Mouse (Mus musculus) cerebellum, postnatal 10 days (tissue): ENCODE results near the gene Srp9.
A peak's percentile ranks its signal among the peaks of the same experiment; 100 is the strongest.

Experiments used
- DNase-seq, 2 experiments: peaks; one replicate each; pipeline ENCODE4 v3.0.0; 2021; ENCODE audit warnings: mixed read lengths in 2 of 2

Gene Srp9

DNA sequence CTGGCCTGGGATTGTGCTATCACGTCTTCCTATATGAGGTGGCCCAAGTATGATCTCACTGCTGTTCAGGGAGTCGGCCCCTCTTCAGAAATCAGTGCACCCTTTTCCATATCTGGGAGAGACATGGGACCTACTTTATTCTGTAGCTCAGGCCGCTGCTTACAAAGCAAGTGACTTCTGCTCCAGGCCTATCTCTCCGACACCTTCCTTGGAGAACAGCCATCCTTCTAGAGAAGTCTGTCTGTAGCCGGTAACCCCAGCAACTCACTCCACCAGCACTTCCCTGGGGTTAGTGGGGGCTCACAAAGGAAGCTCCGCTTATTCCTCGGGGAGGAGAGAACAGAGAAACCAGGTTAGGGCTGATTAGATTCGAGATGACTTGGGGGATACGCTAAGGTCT, 17.3 kb upstream of the Srp9 start:
- no peak for DNase-seq

DNA sequence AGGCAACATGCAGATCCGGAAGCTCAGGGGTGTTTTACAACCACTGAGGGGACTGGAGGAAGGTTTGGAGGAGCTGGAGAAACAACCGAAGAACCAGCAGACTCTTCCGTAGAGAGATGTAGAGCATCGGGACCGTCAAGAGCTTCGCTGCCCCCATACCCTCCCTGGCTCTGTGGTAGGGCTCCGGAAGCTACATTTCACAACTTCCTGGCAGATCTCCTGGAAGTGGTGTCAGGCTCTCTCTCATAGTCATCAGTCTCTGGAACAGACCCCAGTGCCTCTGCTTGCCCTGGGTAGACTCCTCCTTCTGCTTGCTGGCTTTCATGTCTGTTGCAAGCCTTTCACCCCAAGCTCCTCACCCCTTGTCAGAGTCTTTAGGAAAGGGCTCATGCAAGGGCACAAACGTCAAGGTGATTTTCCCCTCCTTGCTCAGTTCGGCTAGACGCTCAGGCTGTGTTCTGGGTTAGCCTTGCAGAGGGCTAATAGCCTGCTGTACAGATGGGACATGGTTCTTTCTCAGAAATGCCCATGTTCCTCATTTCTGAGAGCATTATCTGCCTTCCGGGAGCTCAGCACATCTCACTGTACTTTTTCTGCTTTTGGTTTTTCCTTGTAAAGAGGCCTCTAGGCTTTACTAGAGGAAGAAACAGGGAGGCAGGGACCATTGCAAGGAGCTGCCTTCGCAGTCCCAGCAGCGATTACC, 16.0 kb upstream of the Srp9 start:
- DNase-seq: no peak

DNA sequence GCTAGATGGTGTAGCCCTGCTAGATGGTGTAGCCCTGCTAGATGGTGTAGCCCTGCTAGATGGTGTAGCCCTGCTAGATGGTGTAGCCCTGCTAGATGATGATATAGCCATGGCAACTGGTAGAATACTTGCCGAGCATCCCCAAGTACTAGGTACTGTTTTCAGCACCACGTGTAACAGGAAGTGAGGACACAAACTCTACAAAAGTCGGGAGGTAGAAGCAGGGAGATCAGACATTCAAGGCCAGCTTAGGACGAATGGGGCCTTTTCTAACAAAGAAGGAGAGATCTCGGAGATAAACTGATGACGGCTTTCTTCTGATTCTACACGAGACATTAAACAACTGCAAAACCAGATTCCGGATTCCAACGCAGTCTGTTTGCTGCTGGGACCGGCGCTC, 14.4 kb upstream of the Srp9 start:
- no peak for DNase-seq

DNA sequence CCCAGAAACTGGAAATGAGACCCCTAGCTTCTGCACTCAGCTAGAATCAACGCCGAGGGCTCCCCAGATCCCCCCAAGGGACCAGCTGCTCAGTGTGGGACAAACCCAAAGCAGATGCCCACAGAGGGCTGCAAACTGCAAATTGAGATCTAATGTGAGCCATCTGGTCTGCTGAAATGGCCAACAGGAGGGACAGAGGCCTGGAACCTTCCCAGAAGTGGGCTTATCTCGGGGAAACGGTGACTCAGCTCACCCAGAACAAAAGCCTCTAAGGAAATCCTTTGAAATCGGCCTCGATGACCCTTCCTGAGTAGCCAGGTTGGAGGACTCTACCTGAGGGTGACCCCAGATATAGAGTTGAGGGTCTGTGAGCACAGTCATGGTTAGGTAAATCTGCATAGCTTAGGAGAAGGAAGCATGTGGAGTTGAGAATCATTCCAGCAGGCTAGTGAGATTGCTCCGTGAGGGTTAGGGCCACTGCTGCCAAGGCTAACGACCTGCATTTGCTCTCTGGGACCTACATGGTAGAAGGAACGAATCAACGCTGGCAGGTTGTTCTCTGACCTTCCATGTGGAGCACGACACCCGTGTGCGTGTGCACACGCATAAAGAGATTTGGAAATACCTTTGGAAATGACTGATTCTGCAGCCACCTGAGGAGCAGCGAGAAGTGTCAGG, 13.7 kb upstream of the Srp9 start:
- peak; percentile 90 to 91 for DNase-seq

DNA sequence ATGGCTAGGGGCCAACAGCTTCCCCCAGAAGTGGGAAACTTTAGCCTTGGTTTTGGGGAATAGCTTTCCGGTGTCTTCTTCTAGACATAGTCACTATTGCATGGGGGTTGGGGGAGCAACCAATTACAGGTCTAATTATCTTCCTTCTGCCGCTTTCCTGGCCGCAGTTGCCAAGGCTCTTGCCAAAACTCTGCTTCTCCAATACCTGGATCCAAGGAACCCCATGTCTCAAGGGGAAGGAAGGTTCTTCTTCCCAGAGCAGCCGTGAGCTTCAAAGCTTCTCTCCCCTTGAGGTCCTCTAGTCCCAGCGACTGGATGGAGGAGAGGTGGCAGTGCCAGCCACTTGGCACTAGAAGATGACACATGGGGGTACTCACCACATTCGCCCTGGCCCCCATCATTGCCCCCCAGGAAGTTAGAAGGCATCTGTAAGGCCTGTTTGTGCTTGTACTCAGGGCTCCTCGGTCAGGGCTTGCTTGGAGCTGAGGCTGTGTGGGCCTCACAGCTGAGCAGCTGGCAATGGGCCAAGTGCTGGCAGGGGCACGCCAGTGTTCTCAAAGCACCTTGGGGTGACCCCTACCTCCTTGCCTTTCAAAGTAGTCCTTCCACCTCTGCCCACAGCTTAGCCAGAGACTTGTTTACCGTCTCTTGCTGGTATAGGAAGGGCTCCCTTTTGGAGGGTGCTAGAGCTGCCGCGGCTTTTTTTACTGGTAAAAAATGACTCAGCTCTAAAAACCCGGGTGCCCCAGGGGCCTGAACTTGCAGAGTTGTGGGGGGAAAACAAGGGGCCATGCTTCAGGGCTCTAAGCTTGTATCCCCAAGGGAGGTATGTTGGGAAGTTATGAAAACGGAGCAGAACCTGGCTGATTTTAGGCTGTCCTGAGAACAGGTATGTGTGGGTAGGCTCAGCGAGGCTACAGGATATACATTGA, 12.9 kb upstream of the Srp9 start:
- peak; percentile 84 to 86 for DNase-seq

DNA sequence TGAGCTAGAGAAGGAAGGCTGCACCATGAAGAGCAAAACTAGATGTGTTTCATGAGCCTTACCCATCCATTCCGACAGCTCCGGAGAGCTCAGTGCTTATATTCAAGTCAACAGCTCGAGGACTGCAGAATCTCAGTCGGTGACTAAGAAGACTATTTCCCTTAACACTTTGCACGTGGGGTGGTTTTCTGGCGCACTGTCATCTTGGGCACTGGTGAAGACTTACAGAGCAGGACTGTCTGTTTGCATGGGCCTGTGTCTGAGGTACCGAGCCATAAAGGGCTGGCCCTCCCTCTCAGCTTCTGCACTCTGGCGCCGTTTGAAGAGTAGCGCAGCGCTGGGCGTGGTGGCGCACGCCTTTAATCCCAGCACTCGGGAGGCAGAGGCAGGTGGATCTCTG, 12.2 kb upstream of the Srp9 start:
- DNase-seq: no peak

DNA sequence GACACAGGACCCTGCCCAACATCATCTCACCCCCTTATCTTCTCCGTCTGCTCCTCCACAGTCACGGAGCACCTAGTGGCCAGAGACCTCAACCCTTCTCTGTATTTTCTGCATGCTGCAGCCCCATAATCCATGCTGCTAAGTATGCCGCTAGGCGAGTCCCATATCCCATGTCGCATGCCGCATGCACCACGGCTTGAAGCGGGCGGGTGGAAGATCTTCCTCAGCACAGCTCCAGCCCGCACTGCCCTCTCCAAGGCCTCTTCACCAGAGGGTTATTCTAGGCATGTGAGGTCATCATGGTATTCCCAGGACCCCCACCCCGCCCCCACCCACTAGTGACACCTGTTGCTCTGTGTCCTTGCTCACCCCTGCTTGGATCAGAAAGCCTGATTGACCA, 11.4 kb upstream of the Srp9 start:
- no peak for DNase-seq

DNA sequence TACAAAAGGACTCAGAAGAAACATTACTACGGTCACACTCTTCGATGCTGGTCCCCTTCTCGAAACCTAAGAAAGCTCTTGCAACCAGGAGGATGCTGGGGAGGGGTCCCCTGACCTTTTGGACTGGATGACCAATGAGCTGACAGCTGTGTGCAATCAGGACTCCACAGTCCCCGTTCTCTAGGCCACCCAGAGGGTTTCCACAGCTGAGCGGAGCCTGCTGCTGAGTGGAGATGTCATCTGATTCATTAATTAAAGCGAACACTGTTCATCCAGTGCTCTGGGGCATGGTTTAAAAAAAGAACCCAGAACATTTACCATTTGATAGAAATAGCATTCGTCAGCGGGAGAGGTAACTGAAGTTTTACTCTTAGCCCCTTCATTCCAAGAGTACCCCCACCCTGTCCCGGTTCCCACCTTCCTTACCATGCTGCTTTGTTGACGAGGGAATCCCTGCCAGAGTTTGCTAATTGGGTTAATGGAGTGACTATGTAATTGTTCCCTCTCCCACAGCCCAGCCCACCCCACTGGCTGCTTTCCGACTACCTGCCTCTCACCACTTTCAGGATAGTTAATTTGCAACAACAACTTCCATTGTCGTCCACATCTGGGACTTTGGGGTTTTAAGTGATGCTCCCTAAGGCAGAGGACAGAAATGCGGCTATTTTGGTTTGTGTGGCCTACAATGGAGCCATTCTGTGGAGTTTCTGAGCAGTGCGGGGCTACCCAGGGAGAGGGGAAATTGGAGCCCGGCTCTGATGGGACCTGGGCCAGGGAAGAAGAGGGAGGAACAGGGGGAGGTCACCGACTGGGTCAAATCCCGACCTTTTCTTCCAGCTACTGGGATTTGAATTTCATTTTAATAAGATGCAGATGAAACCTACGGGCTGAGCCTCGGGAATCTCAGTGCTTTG, 10.7 kb upstream of the Srp9 start:
- DNase-seq: peak; percentile 36 to 44

DNA sequence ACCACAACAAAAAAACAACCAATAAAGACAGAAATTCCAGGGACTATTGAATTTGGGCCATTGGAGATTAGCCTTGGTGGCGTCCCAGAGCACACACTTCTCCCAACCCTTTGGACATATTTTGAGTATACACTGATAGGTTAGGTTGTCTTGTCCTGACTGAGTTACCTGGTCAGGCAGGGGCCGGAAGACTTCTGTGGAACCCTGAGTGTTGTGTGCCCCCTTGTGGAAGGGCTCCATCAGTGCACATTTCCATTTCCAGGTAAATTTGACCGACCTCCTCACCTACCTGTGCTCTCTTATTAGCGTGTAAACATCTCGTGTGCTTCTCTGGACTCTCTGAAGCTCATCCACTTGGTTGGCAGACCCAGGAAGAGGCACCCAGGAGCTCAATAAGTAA, 9.3 kb upstream of the Srp9 start:
- DNase-seq: peak; percentile 76

DNA sequence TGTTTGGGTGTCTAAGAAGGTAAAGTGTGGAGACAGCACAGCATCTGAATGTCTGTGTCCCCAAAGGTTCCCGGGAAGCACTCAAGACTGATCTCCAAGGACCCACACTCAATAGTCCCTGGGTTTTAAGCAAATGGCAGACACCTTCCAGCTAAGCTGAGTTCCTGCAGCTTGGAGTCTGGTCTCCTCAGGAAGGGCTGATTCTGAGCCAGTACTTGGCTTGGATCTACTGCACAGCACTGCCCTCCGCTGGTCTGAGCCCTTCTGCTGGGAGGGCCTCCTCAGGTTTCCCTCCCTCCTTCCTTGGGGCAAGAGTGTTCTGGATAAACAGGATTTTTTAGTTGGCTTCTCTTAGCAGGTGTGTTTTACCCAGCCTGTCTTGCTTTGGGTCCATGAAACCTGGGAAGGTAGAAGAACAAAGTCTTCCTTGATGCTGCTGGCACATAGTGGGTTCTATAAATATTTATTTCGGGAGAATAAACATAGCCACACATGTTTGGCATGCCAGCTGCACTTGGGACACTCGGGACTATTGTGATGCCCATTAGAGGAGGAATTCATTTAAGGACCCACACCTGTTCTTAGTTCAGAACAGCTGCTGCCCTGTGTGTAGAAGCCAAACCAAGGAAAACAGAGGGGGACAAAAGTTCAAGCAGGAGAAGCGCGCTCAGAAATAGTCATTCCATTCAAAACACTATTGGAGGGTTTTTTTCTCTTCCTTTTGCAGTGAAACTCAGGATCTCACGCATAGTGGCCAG, 8.7 kb upstream of the Srp9 start:
- DNase-seq: peak; percentile 84 to 86

DNA sequence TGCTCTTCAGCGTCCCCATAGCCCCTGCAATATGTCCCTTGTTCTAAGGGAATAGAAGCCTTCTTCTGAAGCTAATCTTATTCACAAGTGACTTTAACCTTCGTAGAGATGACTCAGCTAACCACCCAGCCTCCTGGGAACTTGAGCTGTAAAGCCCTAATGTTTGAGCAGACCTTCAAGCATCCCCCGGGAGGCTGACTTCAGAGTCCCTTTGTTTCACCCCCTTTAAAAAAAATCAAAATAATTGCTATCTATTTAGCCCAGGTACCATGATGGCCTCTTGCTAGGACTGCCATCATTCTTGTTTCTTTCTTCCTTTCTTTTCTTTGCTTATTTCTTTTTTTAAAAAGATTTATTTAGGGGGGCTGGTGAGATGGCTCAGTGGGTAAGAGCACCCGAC, 2.1 kb upstream of the Srp9 start:
- no peak for DNase-seq

DNA sequence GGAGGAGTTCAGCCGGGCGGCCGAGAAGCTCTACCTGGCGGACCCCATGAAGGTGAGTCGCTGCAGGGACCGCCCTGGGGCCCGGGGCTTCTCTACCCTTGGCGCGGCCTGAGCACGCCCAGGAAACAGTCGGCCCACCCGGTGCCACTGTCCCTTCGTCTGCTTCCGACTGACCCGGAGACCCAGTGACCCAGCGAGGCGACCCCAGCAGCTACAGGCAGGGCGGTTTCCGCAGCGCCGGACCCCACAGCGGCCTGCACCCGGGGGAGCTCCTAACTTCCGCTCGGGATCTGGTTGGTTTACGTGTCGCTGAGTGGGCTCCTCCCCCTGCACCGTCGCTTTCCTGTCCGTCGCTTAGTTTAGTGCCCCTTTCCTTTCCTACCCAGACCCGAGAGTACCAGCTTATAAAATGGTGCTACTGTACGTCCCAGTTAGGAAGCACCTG, 409 bp downstream of the Srp9 start:
- peak; percentile 93 for DNase-seq

DNA sequence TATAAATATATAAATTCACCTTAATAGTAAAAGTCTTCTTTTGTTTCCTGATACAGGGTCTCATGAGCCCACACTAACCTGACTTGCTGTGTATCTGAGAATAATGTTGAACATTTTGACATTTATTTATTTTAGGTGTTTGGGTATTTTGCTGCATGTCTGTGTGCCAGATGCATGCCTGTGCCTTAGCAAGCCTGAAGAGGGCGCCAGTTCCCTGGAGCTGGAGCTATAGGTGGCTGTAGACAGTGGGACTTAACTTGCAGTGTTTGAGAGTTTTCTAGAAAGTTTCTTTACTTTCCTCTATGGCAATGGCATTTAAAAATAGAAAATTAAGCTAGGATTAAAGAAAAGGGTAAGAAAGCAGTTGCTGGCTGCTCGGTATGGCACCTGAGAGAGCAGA, 6.3 kb downstream of the Srp9 start:
- peak; percentile 56 to 64 for DNase-seq

DNA sequence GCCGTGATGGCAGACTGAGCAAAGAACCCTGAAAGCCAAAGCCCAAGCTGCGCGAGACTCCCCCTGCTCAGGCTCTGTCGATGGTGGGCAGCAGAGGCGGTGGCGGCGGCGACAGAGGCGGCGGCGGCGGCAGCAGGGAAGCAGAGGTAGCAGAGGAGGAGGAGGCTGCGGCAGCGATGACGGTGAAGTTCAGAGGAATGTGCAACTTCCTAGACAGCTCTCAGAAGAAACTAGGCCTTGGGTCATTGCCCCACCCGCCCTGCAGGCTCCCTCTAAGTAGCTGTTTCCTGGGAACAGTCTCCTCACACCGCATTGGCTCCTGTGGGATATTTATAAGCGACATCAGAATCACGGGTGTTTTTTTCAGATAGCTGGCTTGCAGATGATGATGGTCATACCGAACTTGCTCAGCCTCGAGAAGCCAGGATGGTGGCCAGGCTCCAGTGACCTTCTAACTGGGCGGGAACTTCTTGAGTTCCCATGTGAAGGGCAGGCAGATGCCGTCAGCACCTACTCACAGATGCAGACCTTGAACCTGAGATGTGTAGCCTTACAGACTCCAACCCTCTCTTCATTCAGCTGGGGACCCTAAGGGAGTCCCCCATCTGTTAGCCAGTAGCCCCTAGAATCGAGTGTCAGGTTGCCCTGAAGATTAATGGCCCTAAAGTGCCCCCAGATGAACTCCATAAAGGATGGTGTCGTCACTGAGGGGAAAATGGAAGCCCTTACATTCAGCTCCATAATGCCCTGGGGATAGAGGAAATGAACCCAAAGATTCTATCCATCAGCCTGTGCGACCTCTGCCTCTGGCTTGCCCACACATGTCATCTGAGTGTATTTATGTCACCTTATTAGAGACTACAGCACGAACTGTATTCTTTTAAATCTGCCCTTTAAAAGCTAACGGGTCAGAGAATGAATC, 12.9 kb downstream of the Srp9 start:
- no peak for DNase-seq

DNA sequence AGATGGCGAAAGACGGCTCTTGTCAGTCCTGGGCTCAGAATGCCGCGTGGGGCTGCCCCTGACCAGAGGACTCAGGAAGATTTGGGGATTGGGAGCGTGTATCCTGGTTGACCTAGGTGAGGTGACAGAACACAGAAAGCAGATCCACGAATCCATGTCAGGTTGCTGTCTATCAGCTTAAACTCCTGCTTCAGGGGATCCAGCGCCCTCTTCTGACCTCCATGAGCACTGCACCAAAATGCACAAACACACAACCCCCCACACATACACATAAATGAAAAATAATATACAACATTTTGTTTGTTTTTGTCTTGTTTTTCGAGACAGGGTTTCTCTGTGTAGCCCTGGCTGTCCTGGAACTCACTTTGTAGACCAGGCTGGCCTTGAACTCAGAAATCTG, 13.6 kb downstream of the Srp9 start:
- DNase-seq: no peak

DNA sequence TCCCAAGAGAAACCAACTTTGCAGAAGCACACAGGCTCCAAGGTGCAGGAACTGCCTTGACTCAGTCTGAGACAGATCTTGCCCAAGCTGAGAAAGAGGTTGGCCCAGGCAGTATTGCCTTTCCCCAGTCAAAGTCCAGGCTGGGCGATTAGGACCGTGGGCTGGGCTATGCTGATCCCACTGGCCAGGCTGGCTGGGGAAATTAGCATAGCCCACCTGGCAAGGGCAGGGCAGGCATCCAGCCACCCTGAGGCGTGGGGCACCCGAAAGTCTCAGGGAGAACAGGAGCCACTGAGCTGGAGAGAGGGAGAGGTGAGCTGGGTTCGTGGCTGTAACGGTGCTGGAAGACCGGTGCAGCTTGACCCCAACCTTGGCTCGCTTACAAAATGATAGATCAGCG, 15.4 kb downstream of the Srp9 start:
- DNase-seq: no peak

DNA sequence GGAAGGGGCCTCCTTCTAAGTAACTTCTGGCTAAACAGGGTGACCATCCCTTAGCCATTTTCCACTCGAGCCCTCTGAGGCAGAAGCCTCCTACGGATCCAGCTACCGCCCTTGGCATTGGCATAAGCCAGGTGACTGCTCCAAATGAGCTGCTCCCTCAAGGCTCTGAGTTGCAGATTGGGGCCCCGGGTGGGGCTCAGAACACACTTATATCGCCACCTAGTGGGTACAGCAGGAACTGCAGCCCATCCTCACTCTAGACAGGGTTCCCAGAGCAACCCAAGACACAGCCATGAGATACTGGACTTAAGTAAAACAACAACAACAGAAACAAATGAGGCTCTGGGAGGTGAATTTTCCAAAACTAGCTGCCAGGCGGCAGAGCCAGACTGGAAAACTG, 15.8 kb downstream of the Srp9 start:
- peak; percentile 89 to 93 for DNase-seq

DNA sequence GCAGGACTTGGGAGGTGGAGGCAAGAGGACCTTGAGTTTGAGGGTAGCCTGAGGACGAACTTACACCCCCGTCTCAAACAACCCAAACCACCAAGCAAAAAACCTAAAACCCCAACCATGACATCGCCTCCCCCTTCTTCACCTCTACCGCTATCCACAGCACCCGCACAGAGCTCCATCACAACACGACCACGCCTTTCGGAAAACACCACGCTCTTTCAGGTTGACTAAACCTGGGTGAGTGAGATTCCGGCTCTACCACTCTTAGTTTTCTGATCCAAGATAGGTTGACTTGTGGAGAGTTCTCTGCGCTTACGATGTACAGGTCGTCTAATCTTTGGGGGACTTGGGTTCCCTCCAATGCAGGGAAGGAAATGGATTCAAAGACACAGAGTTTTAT, 18.2 kb downstream of the Srp9 start:
- DNase-seq: no peak

DNA sequence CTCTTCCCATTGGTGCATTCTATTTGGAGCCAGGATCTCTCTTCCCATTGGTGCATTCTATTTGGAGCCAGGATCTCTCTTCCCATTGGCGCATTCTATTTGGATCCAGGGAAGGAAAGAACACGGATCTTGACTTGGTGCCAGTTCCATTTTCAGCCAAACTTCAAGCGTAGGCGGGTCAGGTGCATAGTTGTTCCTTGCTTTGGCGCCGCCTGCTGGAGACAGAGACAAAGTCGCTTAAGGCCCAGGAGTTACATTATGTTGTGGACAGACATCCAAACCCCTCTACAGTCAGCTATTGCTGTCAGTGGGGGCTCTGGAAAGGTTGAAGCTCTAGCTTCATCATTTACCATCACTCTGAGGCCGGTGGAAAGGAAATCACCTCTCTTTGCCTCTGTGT, 18.8 kb downstream of the Srp9 start:
- peak; percentile 44 to 53 for DNase-seq

DNA sequence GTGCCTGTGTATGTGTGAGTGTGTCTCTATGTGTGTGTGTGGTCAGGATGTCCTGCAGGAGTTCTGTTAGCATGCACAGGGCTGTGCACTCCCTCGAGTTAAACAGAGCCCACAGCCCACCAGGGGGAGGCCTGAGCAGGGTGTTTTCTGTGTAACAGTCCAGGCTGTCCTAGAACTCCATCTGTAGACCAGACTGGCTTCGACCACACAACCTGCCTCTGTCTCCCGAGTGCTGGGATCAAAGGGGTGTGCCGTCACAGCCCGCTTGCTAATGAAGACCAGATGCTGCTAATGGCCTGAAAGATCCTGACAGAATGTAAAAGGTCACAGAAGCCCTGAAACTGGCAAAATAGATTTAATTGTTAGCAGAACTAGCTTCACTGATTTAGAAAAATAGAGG, 21.0 kb downstream of the Srp9 start:
- DNase-seq: no peak
